Mouse (Mus musculus) MEL (cell line): ENCODE measurements at regions not wholly inside any gene's neighbourhood (a gene's known extent, or its start where the extent isn't known, plus 50 kb on each side); places are given as distances from the start of the nearest gene placed in this dataset.

Experiments
- CHD2 ChIP-seq: IDR thresholded peaks from 2 replicates; pipeline ENCODE4 v1.6.1; 2011; ENCODE audit warnings: low read length, improper control_type of control experiment
- CTCF ChIP-seq, 3 experiments: IDR thresholded peaks in 2 of 3; conservative IDR thresholded peaks in 1 of 3; 2 replicates each; pipeline ENCODE4 v1.5.1; 2011 to 2012; ENCODE audit warnings: low read length in 3 of 3, low read depth in 2 of 3, mild to moderate bottlenecking in 2 of 3, improper control_type of control experiment in 1 of 3, inconsistent platforms in 1 of 3, mixed read lengths in 1 of 3, moderate library complexity in 1 of 3; ENCODE audit not compliant: control insufficient read depth in 1 of 3, insufficient read depth in 1 of 3, poor library complexity in 1 of 3, severe bottlenecking in 1 of 3
- KAT2A ChIP-seq: conservative IDR thresholded peaks from 2 replicates; pipeline ENCODE4 v1.6.1; 2012; ENCODE audit warnings: low read depth, low read length, improper control_type of control experiment, inconsistent platforms
- MAX ChIP-seq: IDR thresholded peaks from 2 replicates; pipeline ENCODE4 v1.6.1; 2011; ENCODE audit warnings: low read length, improper control_type of control experiment
- MAZ ChIP-seq: IDR thresholded peaks from 2 replicates; pipeline ENCODE4 v1.6.1; 2012; ENCODE audit warnings: low read depth, mild to moderate bottlenecking, inconsistent platforms, low read length, improper control_type of control experiment
- MYB ChIP-seq: IDR thresholded peaks from 2 replicates; pipeline ENCODE4 v1.6.1; 2011; ENCODE audit warnings: mild to moderate bottlenecking, low read depth, low read length, improper control_type of control experiment
- MYC ChIP-seq: IDR thresholded peaks from 2 replicates; pipeline ENCODE4 v1.6.1; 2011; ENCODE audit warnings: low read depth, mild to moderate bottlenecking, low read length, improper control_type of control experiment, moderate library complexity
- POLR2A ChIP-seq, 2 experiments: IDR thresholded peaks; 2 replicates each; pipeline ENCODE4 v1.6.1; 2011 to 2012; ENCODE audit warnings: low read length in 2 of 2, mild to moderate bottlenecking in 2 of 2, control low read depth in 1 of 2, improper control_type of control experiment in 1 of 2, low read depth in 1 of 2, moderate library complexity in 1 of 2; ENCODE audit not compliant: control insufficient read depth in 1 of 2, insufficient read depth in 1 of 2, poor library complexity in 1 of 2
- RCOR1 ChIP-seq: IDR thresholded peaks from 2 replicates; pipeline ENCODE4 v1.6.1; 2012; ENCODE audit warnings: low read depth, mild to moderate bottlenecking, inconsistent platforms, low read length, improper control_type of control experiment
- SMC3 ChIP-seq: IDR thresholded peaks from 2 replicates; pipeline ENCODE4 v1.6.1; 2011; ENCODE audit warnings: low read depth, low read length, improper control_type of control experiment
- USF1 ChIP-seq: IDR thresholded peaks from 2 replicates; pipeline ENCODE4 v1.6.1; 2014; ENCODE audit warnings: low read depth, mild to moderate bottlenecking, inconsistent platforms, low read length, improper control_type of control experiment, moderate library complexity

DNA sequence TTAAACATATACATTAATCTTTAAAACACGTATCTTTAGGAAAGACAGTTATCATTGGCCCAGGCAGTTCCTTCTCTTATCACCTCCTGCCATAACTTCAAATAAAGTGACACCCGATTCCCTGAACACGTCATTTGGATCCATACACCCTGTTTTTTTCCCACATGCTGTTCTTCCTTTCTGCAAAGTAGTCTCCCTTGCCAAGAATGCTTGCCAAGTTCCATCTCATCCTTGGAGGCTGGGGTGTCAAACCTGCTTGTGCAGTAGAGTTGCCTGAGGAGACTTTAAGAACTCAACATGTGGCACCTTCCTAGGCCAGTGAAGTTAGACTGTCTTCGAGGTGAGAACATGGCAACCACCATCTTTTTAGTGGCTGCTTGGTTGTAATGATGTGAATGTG, 73.2 kb upstream of the Pard3b start:
- TF ChIP-seq CTCF (IDR thresholded peaks at IDR 0.05 in 2 of 3, conservative IDR thresholded peaks at IDR 0.05 in 1 of 3; ENCODE audit: control insufficient read depth in 1 of 3, insufficient read depth in 1 of 3, low read depth in 2 of 3, low read length in 3 of 3, poor library complexity in 1 of 3, severe bottlenecking in 1 of 3): no peak
- TF ChIP-seq SMC3: no peak
- no peak for TF ChIP-seq MYB
- TF ChIP-seq MAZ: no peak
- no peak for TF ChIP-seq USF1
- no peak for TF ChIP-seq MAX
- no peak for TF ChIP-seq CHD2
- no peak for TF ChIP-seq RCOR1
- no peak for TF ChIP-seq POLR2A (IDR thresholded peaks at IDR 0.05; ENCODE audit: control insufficient read depth in 1 of 2, insufficient read depth in 1 of 2, low read depth in 1 of 2, low read length in 2 of 2, poor library complexity in 1 of 2)
- no peak for TF ChIP-seq MYC
- TF ChIP-seq KAT2A: no peak
